Comparison of ENCODE assay signal across 26 mouse cellular contexts in genomic region chr6:92261162-92261843, GRCm38 (mm10). TPM values are rescaled to one million over a fixed set of nuclear protein-coding genes. Genes with fewer than 3 reads are reported as not detected.
DNase-seq lines count a peak whose midpoint lies in the region; ATAC-seq lines count a peak whose summit lies in the region.
"Had no signal": no experiment of that assay in that cellular context is flagged by ENCODE, and none has a peak within 500 bp of the region (broad histone marks: within the 10 kb centered on the region; RNA-seq: fewer than 3 reads in every experiment).

No protein-coding gene starts in this region.

- no peaks in the 10 kb centered on the region for H3K36me3 ChIP-seq in kidney, embryonic 14.5 days (ENCODE audit: control insufficient read depth, insufficient read depth, low read length)
- H3K36me3 ChIP-seq in hindbrain, embryonic 13.5 days, result no peaks in the 10 kb centered on the region
- H3K36me3 ChIP-seq: embryonic facial prominence, embryonic 15.5 days; forebrain, embryonic 15.5 days; heart, embryonic 15.5 days; hindbrain, embryonic 10.5 days; hindbrain, embryonic 15.5 days had no signal

- no peaks in the 10 kb centered on the region; the same call in 1 of the 2 replicates for H3K27me3 ChIP-seq in kidney, embryonic 14.5 days (ENCODE audit: control insufficient read depth, insufficient read depth, low read length)
- H3K27me3 ChIP-seq in hindbrain, embryonic 13.5 days, result no peaks in the 10 kb centered on the region
- H3K27me3 ChIP-seq: embryonic facial prominence, embryonic 15.5 days; forebrain, embryonic 15.5 days; heart, embryonic 15.5 days; hindbrain, embryonic 15.5 days had no signal

- no peak overlapping the region for H3K4me3 ChIP-seq in kidney, embryonic 14.5 days (ENCODE audit: low read length)
- H3K4me3 ChIP-seq in hindbrain, embryonic 13.5 days, result no peak overlapping the region
- H3K4me3 ChIP-seq: embryonic facial prominence, embryonic 15.5 days; forebrain, embryonic 15.5 days; heart, adult 2 months; heart, embryonic 15.5 days; hindbrain, embryonic 10.5 days; hindbrain, embryonic 15.5 days had no signal

- no peaks in the 10 kb centered on the region for H3K4me1 ChIP-seq in kidney, embryonic 14.5 days (ENCODE audit: control insufficient read depth, insufficient read depth, low read length)
- H3K4me1 ChIP-seq in hindbrain, embryonic 13.5 days (replicated peaks), result no peaks in the 10 kb centered on the region
- H3K4me1 ChIP-seq: embryonic facial prominence, embryonic 15.5 days; forebrain, embryonic 15.5 days; heart, embryonic 15.5 days; hindbrain, embryonic 10.5 days; hindbrain, embryonic 15.5 days had no signal

- H3K9ac ChIP-seq in kidney, embryonic 14.5 days (ENCODE audit: low read depth, low read length), result no peak overlapping the region
- H3K9ac ChIP-seq in hindbrain, embryonic 13.5 days, result no peak overlapping the region
- H3K9ac ChIP-seq: embryonic facial prominence, embryonic 15.5 days; forebrain, embryonic 15.5 days; heart, embryonic 15.5 days; hindbrain, embryonic 15.5 days had no signal

- WGBS in kidney, embryonic 14.5 days, result 51% methylated on average over 4 of the region's 4 CpGs
- 75% methylated on average over 4 of the region's 4 CpGs for WGBS in hindbrain, embryonic 13.5 days

- peak overlapping the region; percentile 19; the same call in 1 of the 2 replicates for H3K27ac ChIP-seq in kidney, embryonic 14.5 days (ENCODE audit: low read depth, low read length)
- no peak overlapping the region for H3K27ac ChIP-seq in hindbrain, embryonic 13.5 days
- H3K27ac ChIP-seq: embryonic facial prominence, embryonic 15.5 days; forebrain, embryonic 15.5 days; heart, adult 2 months; heart, embryonic 15.5 days; hindbrain, embryonic 10.5 days; hindbrain, embryonic 15.5 days had no signal

- ATAC-seq in kidney, embryonic 14.5 days (ENCODE audit: low FRiP score, low TSS enrichment), result no peak; the same call in 1 of the 2 replicates
- ATAC-seq in hindbrain, embryonic 13.5 days (ENCODE audit: low FRiP score), result no peak
- ATAC-seq: activated CD4-positive, CD25-positive, alpha-beta regulatory T cell, adult 4 months; forebrain, embryonic 15.5 days had no signal

- DNase-seq in kidney, adult 11 months, result peak; percentile 59
- no peak for DNase-seq in kidney, postnatal 10 days
- DNase-seq in kidney, postnatal 14 days, result peak; percentile 29
- DNase-seq in layer of hippocampus, postnatal 14 days (ENCODE audit: low spot score in 2 of 2), result no peak
- no peak for DNase-seq in embryo, embryonic 10.5 days (ENCODE audit: low spot score)
- DNase-seq in lung, postnatal 10 days, result no peak
- DNase-seq: adrenal gland, postnatal 36 days; cerebellum, adult 2 months; cerebellum, postnatal 10 days; embryo, embryonic 11 days; gastrocnemius, postnatal 10 days; heart, adult 2 months had no signal

- H3K9me3 ChIP-seq in kidney, embryonic 14.5 days (ENCODE audit: control insufficient read depth, low read length), result no peaks in the 10 kb centered on the region
- H3K9me3 ChIP-seq in hindbrain, embryonic 13.5 days, result no peaks in the 10 kb centered on the region
- H3K9me3 ChIP-seq: embryonic facial prominence, embryonic 15.5 days; forebrain, embryonic 15.5 days; heart, embryonic 15.5 days; hindbrain, embryonic 10.5 days; hindbrain, embryonic 15.5 days had no signal

- H3K4me2 ChIP-seq in kidney, embryonic 14.5 days (replicated peaks; ENCODE audit: low read depth, low read length), result no peak overlapping the region
- no peak overlapping the region for H3K4me2 ChIP-seq in hindbrain, embryonic 13.5 days
- H3K4me2 ChIP-seq: embryonic facial prominence, embryonic 15.5 days; forebrain, embryonic 15.5 days; heart, embryonic 11.5 days; heart, embryonic 15.5 days; hindbrain, embryonic 15.5 days had no signal

RNA-seq across cellular contexts. Expression of gene Trh, which starts 16.9 kb away (rescaled TPM):
- 4.3 and 5.9 TPM in 2 replicates for polyA plus RNA-seq in kidney, embryonic 14.5 days (2014; fragmentation: Nextera tagmentation; extraction: Ambion mirVana)
- 1 to 10 TPM; 1.5 to 2.2 TPM for total RNA-seq in layer of hippocampus, postnatal 14 days (2021)
- 1.8 and 2.8 TPM in 2 replicates for polyA plus RNA-seq in hindbrain, embryonic 13.5 days (2015; fragmentation: Nextera tagmentation; extraction: Ambion mirVana)
- total RNA-seq: adrenal gland, adult 18-20 months; adrenal gland, postnatal 36 days; gastrocnemius, postnatal 10 days; gastrocnemius, postnatal 4 days; heart, adult 2 months; heart, postnatal 25 days; MEL had no signal
- polyA plus RNA-seq: activated CD4-positive, CD25-positive, alpha-beta regulatory T cell, adult 4 months; C2C12; heart, adult 2 months had no signal

RNA-seq across cellular contexts. Expression of gene Rbsn, which starts 46.6 kb away (rescaled TPM):
- polyA plus RNA-seq in kidney, embryonic 14.5 days (2014; fragmentation: Nextera tagmentation; extraction: Ambion mirVana), result 10.0 and 16.7 TPM in 2 replicates
- total RNA-seq in layer of hippocampus, postnatal 14 days (2021), result 10 to 100 TPM; 28.8 to 36.5 TPM
- 35.8 and 39.9 TPM in 2 replicates for polyA plus RNA-seq in hindbrain, embryonic 13.5 days (2015; fragmentation: Nextera tagmentation; extraction: Ambion mirVana)

Comparison
In these comparisons a context has a peak if more than half of its experiments do, and no peak if none do; other contexts are left out.
1. DNase-seq: peak in kidney, adult 11 months (single experiment) and kidney, postnatal 14 days (single experiment); none in kidney, postnatal 10 days (single experiment), layer of hippocampus, postnatal 14 days (0 of 2), embryo, embryonic 10.5 days (single experiment) and lung, postnatal 10 days (single experiment).